Mouse (Mus musculus) heart, adult 2 months (tissue): ENCODE results near the gene Csta1.

Experiments used
- EP300 ChIP-seq: fragments of 200-500 bp; IDR thresholded peaks from 2 replicates; pipeline ENCODE4 v1.6.1; 2011; ENCODE audit warnings: low read depth, low read length, control low read depth; ENCODE audit not compliant: insufficient read depth
- POLR2A ChIP-seq: fragments of 200-500 bp; IDR thresholded peaks from 2 replicates; pipeline ENCODE4 v1.6.1; 2011; ENCODE audit warnings: mild to moderate bottlenecking, low read depth, low read length, control low read depth; ENCODE audit not compliant: insufficient read depth

DNA sequence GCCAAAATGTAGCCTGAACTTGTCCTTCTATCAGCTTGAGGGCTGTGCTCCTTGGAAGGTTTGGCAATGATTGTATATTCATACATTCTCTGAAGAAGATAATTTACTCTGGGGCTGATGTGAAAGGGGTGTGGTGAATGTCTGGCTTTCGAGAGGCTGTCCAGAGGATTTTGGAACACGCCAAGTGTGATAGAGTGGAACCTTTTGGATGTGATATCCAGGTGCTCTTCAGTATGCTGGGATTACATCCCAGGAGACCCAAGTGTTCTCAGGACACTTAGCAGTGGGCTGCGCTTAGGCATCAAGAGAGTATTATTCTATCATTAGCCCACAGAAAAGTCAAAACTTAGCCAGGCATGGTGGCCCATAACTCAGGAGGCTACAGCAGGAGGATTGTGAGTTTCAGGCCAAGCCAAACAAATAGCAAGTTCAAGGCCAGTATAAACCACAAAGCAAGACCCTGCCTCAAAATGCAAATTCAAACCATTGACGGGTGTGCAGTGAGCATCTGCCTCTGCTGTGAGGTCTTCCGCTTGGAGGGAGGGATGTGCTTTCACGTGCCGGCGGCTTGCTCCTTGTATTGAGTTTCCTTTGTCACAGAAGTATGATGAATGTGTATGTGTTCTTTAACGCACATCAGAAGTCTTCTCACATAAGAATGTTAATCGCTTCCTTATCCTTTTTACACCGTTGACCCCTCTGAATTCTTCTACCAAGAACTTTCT lies 40.1 kb downstream of the Csta1 start:
- TF ChIP-seq EP300 (no peak), POLR2A (no peak)
